Mouse (Mus musculus): Measurements from ENCODE around the gene Depdc1b. TPM values are rescaled to one million over a fixed set of nuclear protein-coding genes. Genes with fewer than 3 reads are reported as not detected.

Gene Depdc1b
- total RNA-seq, 2 experiments from 2014 or later, result 4.7 to 8.2 TPM

GRCm38 (mm10) chr13:108448348-108448931 lies 132.3 kb downstream of the Depdc1b start:
- DNase-seq, result no peak

GRCm38 (mm10) chr13:108449116-108450097 lies 133.3 kb downstream of the Depdc1b start, which contains the start of gene Pde4d:
TSS of gene Pde4d (plus strand) at chr13:108449948.
- no peak for DNase-seq

DNA sequence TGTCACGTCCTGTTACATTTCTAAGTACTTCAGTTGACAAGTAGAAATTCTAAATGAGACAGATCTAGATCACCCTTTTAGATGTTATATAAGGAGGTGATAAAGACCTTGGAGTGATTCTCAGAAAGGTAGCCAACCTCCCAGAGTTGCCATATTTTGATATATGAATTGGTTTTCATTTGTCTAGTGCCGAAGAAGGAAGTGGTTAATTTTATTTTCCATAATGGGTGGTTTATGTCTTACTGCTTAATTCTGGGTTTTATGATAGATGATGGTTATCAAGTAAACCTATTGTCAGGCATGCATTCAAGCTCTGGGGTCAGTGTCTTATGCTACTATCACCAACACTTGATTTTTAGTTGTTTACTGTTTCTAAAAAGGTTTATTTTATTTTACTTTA lies 135.0 kb downstream of the Depdc1b start:
- no peak for DNase-seq

DNA sequence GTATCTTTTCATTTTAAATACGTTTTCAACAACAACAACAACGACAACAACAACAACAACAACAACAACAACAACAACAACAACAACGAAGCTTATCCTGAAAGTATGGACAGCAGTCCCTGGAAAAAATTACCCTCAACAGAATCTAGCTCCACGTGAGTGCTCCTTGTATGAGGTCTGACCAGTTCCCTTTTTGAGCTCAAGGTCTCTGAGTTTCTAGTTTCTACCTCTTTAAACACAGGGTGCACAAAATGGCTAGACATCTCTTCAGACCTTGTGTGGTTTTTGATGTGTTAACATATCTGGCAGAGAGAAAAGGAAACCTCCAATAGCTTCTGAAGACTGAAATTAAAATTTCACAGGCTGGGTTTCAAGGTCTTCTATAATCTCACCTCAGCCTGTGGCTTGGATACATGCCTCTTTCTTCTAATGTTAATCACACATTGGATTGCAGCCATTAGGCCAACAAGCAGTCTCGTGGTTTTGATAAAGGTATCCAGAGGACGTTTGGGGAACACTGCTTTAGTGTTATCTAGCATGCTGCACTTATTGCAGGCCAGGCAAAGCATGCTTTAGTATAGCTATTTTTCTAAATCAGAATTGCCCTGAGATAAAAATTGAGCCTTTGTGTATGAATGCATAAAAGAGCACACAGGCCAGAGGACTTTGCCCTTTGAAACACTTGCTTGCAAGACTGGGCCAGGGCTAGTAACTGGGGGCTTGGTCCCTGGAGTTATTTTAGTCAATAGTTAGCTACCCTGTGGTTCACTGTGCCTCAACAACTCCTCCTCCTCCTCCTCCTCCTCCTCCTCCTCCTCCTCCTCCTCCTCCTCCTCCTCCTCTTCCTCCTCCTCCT lies 137.2 kb downstream of the Depdc1b start:
- peak; percentile 34 for DNase-seq

Other genes starting within 250 kb of the Depdc1b start
- gene Ndufaf2, start 157.7 kb upstream of the Depdc1b start, total RNA-seq (2021), result 10 to 100 TPM; 23.4 to 23.9 TPM
- 10 to 100 TPM; 15.5 to 18.3 TPM for gene Ercc8, start 157.6 kb upstream of the Depdc1b start, total RNA-seq (2021)
- under 1 TPM; 0.64 to 0.90 TPM for gene Elovl7, start 101.9 kb upstream of the Depdc1b start, total RNA-seq (2021)
- 10 to 100 TPM; 57.1 to 61.1 TPM for gene Pde4d, start 133.6 kb downstream of the Depdc1b start, total RNA-seq (2021)

All from heart, postnatal 4 days (tissue).